14 mouse cellular contexts compared by ENCODE assay signal in genomic region chr4:147559096-147559495, GRCm38 (mm10). TPM values are rescaled to one million over a fixed set of nuclear protein-coding genes. Genes with fewer than 3 reads are reported as not detected.
DNase-seq lines count a peak whose midpoint lies in the region; ATAC-seq and TF ChIP-seq lines count a peak whose summit lies in the region.
"Not testable (repeated sequence)": the region's sequence is repeated elsewhere in the genome, so short reads cannot be mapped to it uniquely, and the experiment has no call there.
"Had no signal": no experiment of that assay in that cellular context is flagged by ENCODE, and none has a peak within 500 bp of the region (broad histone marks: within the 10 kb centered on the region; RNA-seq: fewer than 3 reads in every experiment).

No protein-coding gene starts in this region.

- H3K4me3 ChIP-seq in ES-Bruce4 (ENCODE audit: low read depth, low read length); lung, embryonic 14.5 days (ENCODE audit: low read depth, low read length); midbrain, embryonic 14.5 days (replicated peaks; ENCODE audit: low read depth, low read length): not testable (repeated sequence)

- not testable (repeated sequence) for TF ChIP-seq EP300 in ES-Bruce4 (IDR thresholded peaks at IDR 0.05; ENCODE audit: insufficient read depth, low read depth, low read length)

- peak; percentile 30 for DNase-seq in adipocyte (ENCODE audit: low spot score)
- DNase-seq in adrenal gland, postnatal 36 days = peak; percentile 14 to 23
- peak; percentile 91 for DNase-seq in heart, adult 11 months
- DNase-seq in heart, postnatal 10 days = peak; percentile 38 to 55
- peak; percentile 45 for DNase-seq in kidney, postnatal 10 days
- peak; percentile 69 for DNase-seq in lung, embryonic 14.5 days
- DNase-seq in midbrain, embryonic 14.5 days = peak; percentile 29

- not testable (repeated sequence) for TF ChIP-seq POLR2A in ES-Bruce4 (IDR thresholded peaks at IDR 0.05; ENCODE audit: insufficient read depth, low read length)

- not testable (repeated sequence) for H3K9ac ChIP-seq in ES-Bruce4 (ENCODE audit: low read depth, poor library complexity, severe bottlenecking); lung, embryonic 14.5 days; midbrain, embryonic 14.5 days (replicated peaks; ENCODE audit: low read length)

- not testable (repeated sequence) for TF ChIP-seq CTCF in ES-Bruce4 (IDR thresholded peaks at IDR 0.05; ENCODE audit: low read depth, low read length); lung, embryonic 14.5 days (IDR thresholded peaks at IDR 0.05; ENCODE audit: low read depth)

- intact Hi-C loops in heart, postnatal 10 days (cut with DNase I) = not testable (repeated sequence)

- H3K9me3 ChIP-seq in ES-Bruce4 (replicated peaks; ENCODE audit: control insufficient read depth, insufficient read depth, low read length, poor library complexity, severe bottlenecking) = not testable (repeated sequence)
- peaks cover 10% of the 10 kb centered on the region; the same call in 1 of the 2 replicates for H3K9me3 ChIP-seq in lung, embryonic 14.5 days (ENCODE audit: low read depth, low read length)
- H3K9me3 ChIP-seq in midbrain, embryonic 14.5 days (ENCODE audit: control insufficient read depth, low read length) = peaks cover 11% of the 10 kb centered on the region

- not testable (repeated sequence) for H3K36me3 ChIP-seq in ES-Bruce4 (ENCODE audit: control insufficient read depth, insufficient read depth, low read length, poor library complexity, severe bottlenecking); lung, embryonic 14.5 days (ENCODE audit: insufficient read depth); midbrain, embryonic 14.5 days (ENCODE audit: control insufficient read depth, insufficient read depth, low read length)

- H3K4me2 ChIP-seq in lung, embryonic 14.5 days; midbrain, embryonic 14.5 days (ENCODE audit: low read length): not testable (repeated sequence)

- not testable (repeated sequence) for H3K27me3 ChIP-seq in ES-Bruce4 (ENCODE audit: control insufficient read depth, insufficient read depth, low read length, poor library complexity, severe bottlenecking); lung, embryonic 14.5 days (ENCODE audit: insufficient read depth, low read length); midbrain, embryonic 14.5 days (ENCODE audit: control insufficient read depth, insufficient read depth, low read length)

- ATAC-seq in lung, embryonic 14.5 days (ENCODE audit: insufficient read depth); midbrain, embryonic 14.5 days (ENCODE audit: low FRiP score, low TSS enrichment): not testable (repeated sequence)

- H3K4me1 ChIP-seq in ES-Bruce4 (ENCODE audit: control insufficient read depth, insufficient read depth, low read length); lung, embryonic 14.5 days (ENCODE audit: insufficient read depth); midbrain, embryonic 14.5 days (ENCODE audit: control insufficient read depth, insufficient read depth, low read length): not testable (repeated sequence)

- H3K27ac ChIP-seq in ES-Bruce4 (ENCODE audit: insufficient read depth, low read length) = peak overlapping the region; percentile 87
- not testable (repeated sequence) for H3K27ac ChIP-seq in lung, embryonic 14.5 days (ENCODE audit: low read depth); midbrain, embryonic 14.5 days (replicated peaks; ENCODE audit: low read depth, low read length)

- WGBS in lung, embryonic 14.5 days = 46% methylated on average over 1 of the region's 1 CpGs
- 41% methylated on average over 1 of the region's 1 CpGs for WGBS in midbrain, embryonic 14.5 days

RNA-seq across cellular contexts. Expression of gene Zfp985, which starts 6.0 kb away (rescaled TPM):
- 14.2 TPM in 2 replicates for polyA plus RNA-seq in ES-Bruce4 (2011; ENCODE audit: insufficient read depth, insufficient read length, low read depth, missing spikeins)
- total RNA-seq in adrenal gland, postnatal 36 days (2021) = under 1 TPM; 0.53 to 0.70 TPM
- total RNA-seq in heart, postnatal 10 days (2021) = under 1 TPM; 0.14 to 0.62 TPM
- 0.18 and 0.46 TPM in 2 replicates for polyA plus RNA-seq in lung, embryonic 14.5 days (2014; fragmentation: Nextera tagmentation; extraction: Ambion mirVana)
- polyA plus RNA-seq in midbrain, embryonic 14.5 days (2014; fragmentation: Nextera tagmentation; extraction: Ambion mirVana) = 0.30 TPM in 1 of 2 replicates, not detected in the other
- total RNA-seq: hindbrain, postnatal 0 days; layer of hippocampus, postnatal 36 days; left cerebral cortex, postnatal 4 days had no signal
- polyA plus RNA-seq: large intestine, adult 2 months; thymus, adult 2 months had no signal

RNA-seq across cellular contexts. Expression of gene Gm16503, which starts 19.1 kb away (rescaled TPM):
- polyA plus RNA-seq in ES-Bruce4 (2011; ENCODE audit: insufficient read depth, insufficient read length, low read depth, missing spikeins) = 1.9 and 2.7 TPM in 2 replicates
- total RNA-seq in adrenal gland, postnatal 36 days (2021) = under 1 TPM; 0.46 to 0.49 TPM
- total RNA-seq in heart, postnatal 10 days (2021) = under 1 TPM; 0.34 to 0.47 TPM
- 0.20 and 0.37 TPM in 2 replicates for polyA plus RNA-seq in lung, embryonic 14.5 days (2014; fragmentation: Nextera tagmentation; extraction: Ambion mirVana)
- polyA plus RNA-seq in midbrain, embryonic 14.5 days (2014; fragmentation: Nextera tagmentation; extraction: Ambion mirVana) = 0.72 and 0.79 TPM in 2 replicates
- polyA plus RNA-seq: large intestine, adult 2 months; Patski had no signal

Comparison
In these comparisons a context has a peak if more than half of its experiments do, and no peak if none do; other contexts are left out.
1. DNase-seq: peak in every context shown above with its lines; median percentile 91 in heart, adult 11 months; 69 in lung, embryonic 14.5 days; 46 in heart, postnatal 10 days; 45 in kidney, postnatal 10 days; 30 in adipocyte; 29 in midbrain, embryonic 14.5 days; 18 in adrenal gland, postnatal 36 days.
2. RNA of gene Zfp985, which starts 6.0 kb away (polyA plus RNA-seq): 14.2 TPM in ES-Bruce4; 0.18 to 0.46 TPM in lung, embryonic 14.5 days and 0.30 TPM in midbrain, embryonic 14.5 days; every median in the first group is over 10 times any median in the second.